Mouse (Mus musculus) embryonic facial prominence, embryonic 12.5 days (tissue): ENCODE results near the gene Nutm1. TPM values are rescaled to one million over a fixed set of nuclear protein-coding genes. Genes with fewer than 3 reads are reported as not detected.
A peak's percentile ranks its signal among the peaks of the same experiment; 100 is the strongest.

ENCODE experiments used
- ATAC-seq: fragments of 200-750 bp; cut with Nextera tagmentation; 2 replicates; pipeline ENCODE4 v1.8.0; 2017; ENCODE audit not compliant: insufficient number of reproducible peaks, insufficient read depth, low FRiP score, low TSS enrichment
- H3K27ac ChIP-seq: fragments of 300-500 bp; sonication (generic); 2 replicates; pipeline ENCODE4 v1.5.1; 2016; ENCODE audit warnings: mild to moderate bottlenecking
- H3K27me3 ChIP-seq: fragments of 300-500 bp; sonication (generic); 2 replicates; pipeline ENCODE4 v1.6.1; 2016; ENCODE audit warnings: mild to moderate bottlenecking, moderate library complexity
- H3K36me3 ChIP-seq: fragments of 300-500 bp; sonication (generic); 2 replicates; pipeline ENCODE4 v1.6.1; 2016; ENCODE audit warnings: mild to moderate bottlenecking
- H3K4me1 ChIP-seq: fragments of 300-500 bp; sonication (generic); 2 replicates; pipeline ENCODE4 v1.6.1; 2016
- H3K4me2 ChIP-seq: fragments of 300-500 bp; sonication (generic); replicated peaks from 2 replicates; pipeline ENCODE4 v1.6.1; 2016; ENCODE audit warnings: mild to moderate bottlenecking, moderate library complexity
- H3K4me3 ChIP-seq: fragments of 300-500 bp; sonication (generic); 2 replicates; pipeline ENCODE4 v1.5.1; 2016; ENCODE audit warnings: mild to moderate bottlenecking
- H3K9ac ChIP-seq: fragments of 300-500 bp; sonication (generic); 2 replicates; pipeline ENCODE4 v1.6.1; 2016; ENCODE audit warnings: mild to moderate bottlenecking, moderate library complexity
- H3K9me3 ChIP-seq: fragments of 300-500 bp; sonication (generic); 2 replicates; pipeline ENCODE4 v1.6.1; 2016; ENCODE audit warnings: mild to moderate bottlenecking, moderate library complexity
- WGBS: fragments of 180-500 bp; shearing (Covaris S2); methylation state at CpG from one replicate; pipeline ENCODE4 v1.1.7; 2016; 5-methylcytosine and 5-hydroxymethylcytosine counted together
- polyA plus RNA-seq: library from polyadenylated mRNA; unstranded; fragments of >200 nt; fragmentation: Nextera tagmentation; extraction: Ambion mirVana; gene quantifications from 2 replicates; pipeline ENCODE4 v1.2.1, GENCODE M21; 2016

Nutm1 gene
- polyA plus RNA-seq, 1 experiment from 2014 or later, result not detected

DNA sequence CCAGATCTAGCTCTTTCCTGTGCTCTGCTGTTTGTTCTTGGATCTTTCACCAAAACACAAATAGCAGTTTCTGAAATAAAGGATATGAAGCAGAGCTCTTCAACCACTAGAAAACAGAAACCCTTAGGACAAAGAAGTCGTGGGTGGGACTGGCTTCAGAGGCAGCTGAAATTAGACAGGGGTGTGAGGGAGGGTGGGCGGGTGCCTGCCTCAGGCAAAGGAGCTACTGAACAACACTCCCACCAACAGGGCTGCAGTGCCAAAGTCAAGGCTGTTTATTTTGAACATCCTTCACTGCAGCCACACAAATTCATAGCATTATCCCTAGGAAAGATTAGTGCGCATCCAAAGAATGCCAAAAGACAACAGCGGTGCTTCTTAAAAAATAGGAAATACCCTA is 34.7 kb downstream of the Nutm1 start:
- Histone ChIP-seq H3K9ac (no peak overlapping the region), H3K27ac (no peak overlapping the region), H3K27me3 (no peaks in the 10 kb centered on the region), H3K4me3 (no peak overlapping the region), H3K9me3 (no peaks in the 10 kb centered on the region), H3K4me1 (no peaks in the 10 kb centered on the region), H3K4me2 (no peak overlapping the region), H3K36me3 (no peaks in the 10 kb centered on the region)
- 62% methylated on average over 4 of the region's 4 CpGs for WGBS
- no peak for ATAC-seq

GRCm38 (mm10) chr2:112222607-112223006 is 36.5 kb downstream of the Nutm1 start:
- Histone ChIP-seq H3K9ac (no peak overlapping the region), H3K27ac (no peak overlapping the region), H3K4me1 (no peaks in the 10 kb centered on the region), H3K4me3 (no peak overlapping the region), H3K9me3 (no peaks in the 10 kb centered on the region), H3K27me3 (no peaks in the 10 kb centered on the region), H3K36me3 (no peaks in the 10 kb centered on the region), H3K4me2 (no peak overlapping the region)
- ATAC-seq, result no peak
- 67% methylated on average over 5 of the region's 5 CpGs for WGBS

GRCm38 (mm10) chr2:112220880-112221279 is 38.2 kb downstream of the Nutm1 start:
- H3K4me1 ChIP-seq, result no peaks in the 10 kb centered on the region
- no peak overlapping the region for H3K27ac ChIP-seq
- H3K36me3 ChIP-seq, result no peaks in the 10 kb centered on the region
- no peak for ATAC-seq
- H3K4me2 ChIP-seq, result no peak overlapping the region
- no peaks in the 10 kb centered on the region for H3K9me3 ChIP-seq
- H3K27me3 ChIP-seq, result no peaks in the 10 kb centered on the region
- WGBS, result 87% methylated on average over 5 of the region's 5 CpGs
- H3K9ac ChIP-seq, result no peak overlapping the region
- no peak overlapping the region for H3K4me3 ChIP-seq

GRCm38 (mm10) chr2:112217614-112218013 is 41.5 kb downstream of the Nutm1 start:
- no peaks in the 10 kb centered on the region for H3K27me3 ChIP-seq
- no peaks in the 10 kb centered on the region for H3K9me3 ChIP-seq
- no peak overlapping the region for H3K4me2 ChIP-seq
- WGBS, result 75% methylated on average over 6 of the region's 6 CpGs
- no peaks in the 10 kb centered on the region for H3K36me3 ChIP-seq
- no peak for ATAC-seq
- H3K9ac ChIP-seq, result no peak overlapping the region
- H3K4me3 ChIP-seq, result no peak overlapping the region
- no peak overlapping the region for H3K27ac ChIP-seq
- H3K4me1 ChIP-seq, result no peaks in the 10 kb centered on the region

GRCm38 (mm10) chr2:112215977-112216376 is 43.1 kb downstream of the Nutm1 start:
- no peak overlapping the region for H3K9ac ChIP-seq
- 9% methylated on average over 1 of the region's 1 CpGs for WGBS
- no peak overlapping the region for H3K27ac ChIP-seq
- H3K27me3 ChIP-seq, result no peaks in the 10 kb centered on the region
- no peaks in the 10 kb centered on the region for H3K9me3 ChIP-seq
- no peak overlapping the region for H3K4me2 ChIP-seq
- H3K4me3 ChIP-seq, result no peak overlapping the region
- no peaks in the 10 kb centered on the region for H3K36me3 ChIP-seq
- ATAC-seq, result 0 out of 2 replicates have a peak, but pooled peaks have one; percentile 28
- H3K4me1 ChIP-seq, result no peaks in the 10 kb centered on the region

DNA sequence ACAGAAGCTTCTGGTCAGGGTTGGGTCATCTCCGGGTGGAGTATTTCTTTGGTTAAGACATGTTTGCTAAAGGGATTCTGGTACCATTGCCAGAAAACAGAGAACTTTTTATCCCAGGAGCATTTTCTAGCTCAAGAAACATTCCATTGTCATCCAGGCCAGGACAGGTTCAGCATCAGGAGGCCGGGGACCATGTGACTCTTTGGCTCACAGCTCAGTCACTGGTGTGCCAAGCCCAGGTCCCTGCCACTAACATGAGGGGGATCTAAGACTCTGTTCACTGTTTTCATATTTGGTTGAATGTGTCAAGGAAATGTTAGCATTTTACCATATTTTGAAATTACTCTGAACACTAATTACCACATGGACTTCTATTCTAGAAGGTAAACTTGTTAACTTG is 48.4 kb downstream of the Nutm1 start:
- Histone ChIP-seq H3K4me1 (no peaks in the 10 kb centered on the region), H3K36me3 (no peaks in the 10 kb centered on the region), H3K4me3 (no peak overlapping the region), H3K4me2 (no peak overlapping the region), H3K9me3 (no peaks in the 10 kb centered on the region), H3K27me3 (no peaks in the 10 kb centered on the region), H3K27ac (no peak overlapping the region), H3K9ac (no peak overlapping the region)
- no peak for ATAC-seq
- 95% methylated on average over 2 of the region's 2 CpGs for WGBS

DNA sequence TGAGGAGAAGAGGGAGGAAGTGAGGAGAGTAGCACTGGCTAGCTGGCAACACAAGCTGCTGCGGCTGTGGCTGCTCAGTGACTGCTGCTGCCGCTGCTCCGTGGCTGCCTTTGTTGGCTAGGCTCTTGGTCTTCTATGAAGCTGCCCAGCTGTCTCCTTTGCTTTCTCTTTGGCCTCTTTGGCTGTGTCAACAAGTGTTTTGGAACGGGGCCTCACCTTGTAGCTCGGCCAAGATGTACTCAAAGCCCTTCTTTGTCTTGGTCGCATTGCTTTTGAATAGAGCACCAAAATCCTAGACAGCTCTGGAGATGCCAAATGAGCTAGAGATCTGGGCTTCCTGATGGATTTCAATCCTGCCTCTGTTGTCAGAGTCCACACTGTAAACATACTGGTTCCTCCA is 48.9 kb downstream of the Nutm1 start:
- H3K27me3 ChIP-seq, result no peaks in the 10 kb centered on the region
- no peaks in the 10 kb centered on the region for H3K9me3 ChIP-seq
- no peak overlapping the region for H3K4me2 ChIP-seq
- 77% methylated on average over 6 of the region's 6 CpGs for WGBS
- no peak for ATAC-seq
- H3K27ac ChIP-seq, result no peak overlapping the region
- H3K9ac ChIP-seq, result no peak overlapping the region
- H3K4me1 ChIP-seq, result no peaks in the 10 kb centered on the region
- H3K36me3 ChIP-seq, result no peaks in the 10 kb centered on the region
- no peak overlapping the region for H3K4me3 ChIP-seq

DNA sequence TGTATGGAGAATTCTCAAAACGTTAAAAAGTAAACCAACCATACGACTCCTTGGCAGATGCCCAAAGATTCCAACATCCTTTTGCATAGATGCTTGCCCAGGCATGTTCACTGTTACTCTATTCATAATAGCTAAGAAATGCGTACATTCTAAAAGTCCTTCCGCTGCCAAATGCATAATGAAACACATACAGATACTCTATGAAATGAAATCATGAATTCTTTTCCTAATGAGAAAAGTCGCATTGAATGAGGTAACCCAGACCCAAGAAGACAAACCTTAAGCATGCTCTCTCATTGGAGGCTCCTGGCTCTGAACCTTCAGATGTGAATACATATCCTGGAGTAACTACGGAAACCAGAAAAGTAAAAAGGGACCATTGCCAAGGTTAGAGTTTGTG is 56.0 kb downstream of the Nutm1 start:
- no peak for ATAC-seq
- H3K4me3 ChIP-seq, result no peak overlapping the region
- H3K27ac ChIP-seq, result no peak overlapping the region
- H3K4me2 ChIP-seq, result no peak overlapping the region
- no peaks in the 10 kb centered on the region for H3K27me3 ChIP-seq
- no peaks in the 10 kb centered on the region for H3K9me3 ChIP-seq
- H3K9ac ChIP-seq, result no peak overlapping the region
- H3K36me3 ChIP-seq, result no peaks in the 10 kb centered on the region
- 69% methylated on average over 6 of the region's 6 CpGs for WGBS
- no peaks in the 10 kb centered on the region for H3K4me1 ChIP-seq

Other genes starting within 250 kb of the Nutm1 start
- not detected in 2 replicates for gene Olfr1310, start 246.6 kb downstream of the Nutm1 start, polyA plus RNA-seq
- not detected in 2 replicates for gene Olfr1311, start 234.9 kb downstream of the Nutm1 start, polyA plus RNA-seq
- not detected in 2 replicates for gene Olfr1312, start 209.1 kb downstream of the Nutm1 start, polyA plus RNA-seq
- not detected in 2 replicates for gene Olfr1313, start 181.4 kb downstream of the Nutm1 start, polyA plus RNA-seq
- not detected in 2 replicates for gene Olfr1314, start 162.5 kb downstream of the Nutm1 start, polyA plus RNA-seq
- gene Olfr1315-ps1, start 143.9 kb downstream of the Nutm1 start, polyA plus RNA-seq, result not detected in 2 replicates
- gene Olfr1316, start 124.3 kb downstream of the Nutm1 start, polyA plus RNA-seq, result not detected in 2 replicates
- gene Olfr1317, start 119.0 kb downstream of the Nutm1 start, polyA plus RNA-seq, result not detected in 2 replicates
- gene Olfr1318, start 105.1 kb downstream of the Nutm1 start, polyA plus RNA-seq, result not detected in 2 replicates
- gene Lpcat4, start 19.8 kb downstream of the Nutm1 start, polyA plus RNA-seq, result 15.1 and 17.7 TPM in 2 replicates
- 169 and 180 TPM in 2 replicates for gene Nop10, start 2.6 kb upstream of the Nutm1 start, polyA plus RNA-seq
- 12.9 and 14.3 TPM in 2 replicates for gene Slc12a6, start 6.5 kb upstream of the Nutm1 start, polyA plus RNA-seq
- gene Gm21985, start 7.0 kb upstream of the Nutm1 start, polyA plus RNA-seq, result not detected in 2 replicates
- gene Emc4, start 108.7 kb upstream of the Nutm1 start, polyA plus RNA-seq, result 101 and 109 TPM in 2 replicates
- 45.9 and 50.3 TPM in 2 replicates for gene Katnbl1, start 119.9 kb upstream of the Nutm1 start, polyA plus RNA-seq
- gene Emc7, start 195.7 kb upstream of the Nutm1 start, polyA plus RNA-seq, result 12.5 and 12.8 TPM in 2 replicates
- not detected in 2 replicates for gene Chrm5, start 221.5 kb upstream of the Nutm1 start, polyA plus RNA-seq
- 8.7 and 9.0 TPM in 2 replicates for gene Aven, start 233.7 kb upstream of the Nutm1 start, polyA plus RNA-seq